Mouse (Mus musculus): Measurements from ENCODE around the gene Shbg. TPM values are rescaled to one million over a fixed set of nuclear protein-coding genes. Genes with fewer than 3 reads are reported as not detected.

Shbg gene
- polyA plus RNA-seq, 1 experiment: not detected

Other genes with a start within 250 kb of the Shbg start
- gene Chd3, start 248.5 kb downstream of the Shbg start, polyA plus RNA-seq (2012; rRNA removed): 66.3 and 80.2 TPM in 2 replicates
- 195 and 269 TPM in 2 replicates for gene Naa38, start 222.4 kb downstream of the Shbg start, polyA plus RNA-seq (2012; rRNA removed)
- 31.8 and 36.2 TPM in 2 replicates for gene Cyb5d1, start 222.3 kb downstream of the Shbg start, polyA plus RNA-seq (2012; rRNA removed)
- gene Tmem88, start 219.7 kb downstream of the Shbg start, polyA plus RNA-seq (2012; rRNA removed): 26.1 and 39.5 TPM in 2 replicates
- gene Kdm6b, start 204.2 kb downstream of the Shbg start, polyA plus RNA-seq (2012; rRNA removed): 7.3 and 17.3 TPM in 2 replicates
- 0.88 and 1.1 TPM in 2 replicates for gene Dnah2, start 68.8 kb downstream of the Shbg start, polyA plus RNA-seq (2012; rRNA removed)
- 0.93 and 1.1 TPM in 2 replicates for gene Efnb3, start 57.7 kb downstream of the Shbg start, polyA plus RNA-seq (2012; rRNA removed)
- gene Wrap53, start 37.6 kb downstream of the Shbg start, polyA plus RNA-seq (2012; rRNA removed): 13.1 and 14.9 TPM in 2 replicates
- gene Trp53, start 37.5 kb downstream of the Shbg start, polyA plus RNA-seq (2012; rRNA removed): 58.2 and 62.0 TPM in 2 replicates
- 12.5 and 18.1 TPM in 2 replicates for gene Atp1b2, start 12.0 kb downstream of the Shbg start, polyA plus RNA-seq (2012; rRNA removed)
- 10.3 and 11.2 TPM in 2 replicates for gene Sat2, start 4.1 kb upstream of the Shbg start, polyA plus RNA-seq (2012; rRNA removed)
- 69.7 and 80.8 TPM in 2 replicates for gene Fxr2, start 15.1 kb upstream of the Shbg start, polyA plus RNA-seq (2012; rRNA removed)
- 1.9 and 2.4 TPM in 2 replicates for gene Sox15, start 37.4 kb upstream of the Shbg start, polyA plus RNA-seq (2012; rRNA removed)
- 118 and 159 TPM in 2 replicates for gene Mpdu1, start 44.7 kb upstream of the Shbg start, polyA plus RNA-seq (2012; rRNA removed)
- gene Cd68, start 48.2 kb upstream of the Shbg start, polyA plus RNA-seq (2012; rRNA removed): 31.8 and 35.9 TPM in 2 replicates
- gene Eif4a1, start 54.5 kb upstream of the Shbg start, polyA plus RNA-seq (2012; rRNA removed): 311 and 352 TPM in 2 replicates
- 58.7 and 72.4 TPM in 2 replicates for gene Senp3, start 64.2 kb upstream of the Shbg start, polyA plus RNA-seq (2012; rRNA removed)
- gene Tnfsf13, start 67.9 kb upstream of the Shbg start, polyA plus RNA-seq (2012; rRNA removed): 4.6 and 4.7 TPM in 2 replicates
- 21.3 and 27.6 TPM in 2 replicates for gene Tnfsf12, start 77.9 kb upstream of the Shbg start, polyA plus RNA-seq (2012; rRNA removed)
- 4.2 and 4.9 TPM in 2 replicates for gene Tnfsfm13, start 78.2 kb upstream of the Shbg start, polyA plus RNA-seq (2012; rRNA removed)
- gene Polr2a, start 140.7 kb upstream of the Shbg start, polyA plus RNA-seq (2012; rRNA removed): 18.5 and 48.2 TPM in 2 replicates
- gene Slc35g3, start 144.1 kb upstream of the Shbg start, polyA plus RNA-seq (2012; rRNA removed): 0.22 and 0.51 TPM in 2 replicates
- 30.6 and 32.9 TPM in 2 replicates for gene Zbtb4, start 148.0 kb upstream of the Shbg start, polyA plus RNA-seq (2012; rRNA removed)
- gene Chrnb1, start 178.0 kb upstream of the Shbg start, polyA plus RNA-seq (2012; rRNA removed): 15.3 and 18.3 TPM in 2 replicates
- gene Fgf11, start 184.0 kb upstream of the Shbg start, polyA plus RNA-seq (2012; rRNA removed): 6.9 and 7.7 TPM in 2 replicates
- gene Tmem102, start 187.7 kb upstream of the Shbg start, polyA plus RNA-seq (2012; rRNA removed): 12.9 and 20.5 TPM in 2 replicates
- gene Gm39566, start 197.4 kb upstream of the Shbg start, polyA plus RNA-seq (2012; rRNA removed): 0.18 and 0.47 TPM in 2 replicates
- gene Spem2, start 200.6 kb upstream of the Shbg start, polyA plus RNA-seq (2012; rRNA removed): 6.8 and 9.8 TPM in 2 replicates
- gene Spem1, start 204.3 kb upstream of the Shbg start, polyA plus RNA-seq (2012; rRNA removed): 11.3 and 16.5 TPM in 2 replicates
- gene Nlgn2, start 219.9 kb upstream of the Shbg start, polyA plus RNA-seq (2012; rRNA removed): 19.0 and 23.8 TPM in 2 replicates
- gene Tmem256, start 220.6 kb upstream of the Shbg start, polyA plus RNA-seq (2012; rRNA removed): 179 and 279 TPM in 2 replicates
- 60.4 and 66.9 TPM in 2 replicates for gene Plscr3, start 228.5 kb upstream of the Shbg start, polyA plus RNA-seq (2012; rRNA removed)
- gene Tnk1, start 240.8 kb upstream of the Shbg start, polyA plus RNA-seq (2012; rRNA removed): 26.0 and 32.5 TPM in 2 replicates

Data from gonadal fat pad, adult 2 months (tissue).